Mouse (Mus musculus): Measurements from ENCODE around the gene Map6. TPM values are rescaled to one million over a fixed set of nuclear protein-coding genes. Genes with fewer than 3 reads are reported as not detected.
A peak's percentile ranks its signal among the peaks of the same experiment; 100 is the strongest.

Map6 gene
- total and polyA plus RNA-seq, 2 experiments from 2014 or later = 98.0 to 234 TPM

DNA sequence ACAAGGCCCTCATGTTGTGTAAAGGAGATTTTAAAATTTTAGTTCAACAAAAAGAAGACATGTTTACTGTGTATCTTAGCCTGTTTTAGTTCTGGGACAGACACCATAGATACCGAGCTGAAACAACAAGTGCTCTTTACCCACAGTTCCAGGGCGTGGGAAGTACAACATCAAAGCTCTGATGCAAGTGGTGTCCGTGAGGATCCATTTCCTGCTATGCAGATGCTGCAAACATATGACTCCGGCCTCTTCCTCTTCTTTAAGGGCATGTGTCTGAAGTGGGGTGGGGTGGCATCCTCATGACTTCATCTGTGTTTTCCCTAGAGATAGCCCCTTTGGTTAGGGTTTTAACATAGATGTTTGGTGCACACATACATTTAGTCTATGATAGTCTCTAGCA is 3.7 kb upstream of the Map6 start:
- TF ChIP-seq CTCF (IDR thresholded peaks at IDR 0.05; ENCODE audit: low read depth) = no peak
- no peak overlapping the region for H3K9ac ChIP-seq
- no peak overlapping the region for H3K27ac ChIP-seq (ENCODE audit: low read depth, low read length)
- no peak for DNase-seq
- 74% methylated on average over 4 of the region's 4 CpGs for WGBS
- ATAC-seq = no peak
- H3K27me3 ChIP-seq (ENCODE audit: insufficient read depth, low read length) = no peaks in the 10 kb centered on the region
- H3K36me3 ChIP-seq (ENCODE audit: insufficient read depth) = no peaks in the 10 kb centered on the region
- no peak overlapping the region for H3K4me2 ChIP-seq (ENCODE audit: low read depth)
- H3K9me3 ChIP-seq (ENCODE audit: low read length) = no peaks in the 10 kb centered on the region
- H3K4me3 ChIP-seq (ENCODE audit: low read depth, low read length) = no peak overlapping the region
- H3K4me1 ChIP-seq (ENCODE audit: insufficient read depth) = 0 out of 2 replicates have a peak, but pooled peaks cover 5% of the 10 kb centered on the region

GRCm38 (mm10) chr7:99264597-99264996 is 2.6 kb upstream of the Map6 start:
- Histone ChIP-seq H3K4me2 (ENCODE audit: low read depth) (no peak overlapping the region), H3K4me3 (ENCODE audit: low read depth, low read length) (no peak overlapping the region), H3K27ac (ENCODE audit: low read depth, low read length) (no peak overlapping the region), H3K36me3 (ENCODE audit: insufficient read depth) (no peaks in the 10 kb centered on the region), H3K9ac (no peak overlapping the region), H3K4me1 (ENCODE audit: insufficient read depth) (0 out of 2 replicates have a peak, but pooled peaks cover 5% of the 10 kb centered on the region), H3K9me3 (ENCODE audit: low read length) (no peaks in the 10 kb centered on the region), H3K27me3 (ENCODE audit: insufficient read depth, low read length) (no peaks in the 10 kb centered on the region)
- ATAC-seq (no peak), DNase-seq (no peak)
- no peak for TF ChIP-seq CTCF (IDR thresholded peaks at IDR 0.05; ENCODE audit: low read depth)

DNA sequence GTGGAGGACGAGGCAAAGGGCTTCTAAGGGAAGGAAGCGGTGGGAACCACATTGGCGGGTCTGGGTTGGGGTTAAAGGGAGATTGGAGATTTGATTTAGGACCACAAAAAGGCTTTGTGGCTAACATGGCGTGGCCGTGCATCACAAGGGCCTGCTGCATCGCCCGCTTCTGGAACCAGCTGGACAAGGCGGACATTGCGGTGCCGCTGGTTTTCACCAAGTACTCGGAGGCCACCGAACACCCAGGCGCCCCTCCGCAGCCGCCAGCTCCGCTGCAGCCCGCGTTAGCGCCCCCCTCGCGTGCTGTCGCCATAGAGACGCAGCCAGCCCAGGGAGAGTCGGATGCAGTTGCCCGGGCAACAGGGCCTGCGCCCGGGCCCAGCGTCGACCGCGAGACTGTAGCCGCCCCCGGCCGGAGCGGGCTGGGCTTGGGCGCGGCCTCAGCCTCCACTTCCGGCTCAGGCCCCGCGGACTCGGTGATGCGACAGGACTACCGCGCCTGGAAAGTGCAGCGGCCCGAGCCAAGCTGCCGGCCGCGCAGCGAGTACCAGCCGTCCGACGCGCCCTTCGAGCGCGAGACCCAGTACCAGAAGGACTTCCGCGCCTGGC is 754 bp downstream of the Map6 start:
- peak; percentile 91 for DNase-seq
- 1% methylated on average over 59 of the region's 59 CpGs for WGBS
- H3K36me3 ChIP-seq (ENCODE audit: insufficient read depth) = no peaks in the 10 kb centered on the region
- H3K4me3 ChIP-seq (ENCODE audit: low read depth, low read length) = peak overlapping the region; percentile 63
- no peaks in the 10 kb centered on the region for H3K9me3 ChIP-seq (ENCODE audit: low read length)
- no peaks in the 10 kb centered on the region for H3K27me3 ChIP-seq (ENCODE audit: insufficient read depth, low read length)
- peaks cover 25% of the 10 kb centered on the region for H3K4me1 ChIP-seq (ENCODE audit: insufficient read depth)
- peak overlapping the region; percentile 90 for H3K4me2 ChIP-seq (ENCODE audit: low read depth)
- ATAC-seq = peak; percentile 90
- H3K9ac ChIP-seq = peak overlapping the region; percentile 89
- H3K27ac ChIP-seq (ENCODE audit: low read depth, low read length) = peak overlapping the region; percentile 97
- TF ChIP-seq CTCF (IDR thresholded peaks at IDR 0.05; ENCODE audit: low read depth) = peak; percentile 19; the same call in 1 of the 2 replicates

DNA sequence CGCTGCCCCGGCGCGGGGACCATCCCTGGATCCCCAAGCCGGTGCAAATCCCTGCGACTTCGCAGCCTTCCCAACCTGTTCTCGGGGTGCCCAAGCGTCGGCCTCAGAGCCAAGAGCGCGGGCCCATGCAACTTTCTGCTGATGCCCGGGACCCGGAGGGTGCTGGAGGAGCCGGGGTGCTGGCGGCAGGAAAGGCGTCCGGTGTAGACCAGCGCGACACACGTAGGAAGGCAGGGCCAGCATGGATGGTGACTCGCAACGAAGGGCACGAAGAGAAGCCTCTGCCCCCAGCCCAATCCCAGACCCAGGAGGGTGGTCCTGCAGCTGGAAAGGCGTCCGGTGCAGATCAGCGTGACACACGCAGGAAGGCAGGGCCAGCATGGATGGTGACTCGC is 1.3 kb downstream of the Map6 start:
- H3K27ac ChIP-seq (ENCODE audit: low read depth, low read length) = peak overlapping the region; percentile 97
- H3K4me1 ChIP-seq (ENCODE audit: insufficient read depth) = peaks cover 25% of the 10 kb centered on the region
- no peaks in the 10 kb centered on the region for H3K27me3 ChIP-seq (ENCODE audit: insufficient read depth, low read length)
- H3K4me2 ChIP-seq (ENCODE audit: low read depth) = peak overlapping the region; percentile 90
- no peak for TF ChIP-seq CTCF (IDR thresholded peaks at IDR 0.05; ENCODE audit: low read depth)
- no peaks in the 10 kb centered on the region for H3K9me3 ChIP-seq (ENCODE audit: low read length)
- no peak for DNase-seq
- peak; percentile 10 for ATAC-seq
- peak overlapping the region; percentile 63 for H3K4me3 ChIP-seq (ENCODE audit: low read depth, low read length)
- under 1% methylated on average over 29 of the region's 29 CpGs for WGBS
- H3K36me3 ChIP-seq (ENCODE audit: insufficient read depth) = no peaks in the 10 kb centered on the region
- peak overlapping the region; percentile 89 for H3K9ac ChIP-seq

- H3K27me3 ChIP-seq (ENCODE audit: insufficient read depth, low read length) = no peaks in the 10 kb centered on the region
- no peak for DNase-seq
- H3K4me2 ChIP-seq (ENCODE audit: low read depth) = peak overlapping the region; percentile 90
- peaks cover 31% of the 10 kb centered on the region for H3K4me1 ChIP-seq (ENCODE audit: insufficient read depth)
- TF ChIP-seq CTCF (IDR thresholded peaks at IDR 0.05; ENCODE audit: low read depth) = no peak
- H3K9ac ChIP-seq = peak overlapping the region; percentile 89
- no peak overlapping the region for H3K27ac ChIP-seq (ENCODE audit: low read depth, low read length)
- H3K36me3 ChIP-seq (ENCODE audit: insufficient read depth) = no peaks in the 10 kb centered on the region; the same call in 1 of the 2 replicates
- peak overlapping the region; percentile 63 for H3K4me3 ChIP-seq (ENCODE audit: low read depth, low read length)
- H3K9me3 ChIP-seq (ENCODE audit: low read length) = no peaks in the 10 kb centered on the region
- WGBS = 7% methylated on average over 42 of the region's 42 CpGs
- ATAC-seq = no peak; the same call in 1 of the 2 replicates
Observed at GRCm38 (mm10) chr7:99268951-99269945, 2.0 kb downstream of the Map6 start.

DNA sequence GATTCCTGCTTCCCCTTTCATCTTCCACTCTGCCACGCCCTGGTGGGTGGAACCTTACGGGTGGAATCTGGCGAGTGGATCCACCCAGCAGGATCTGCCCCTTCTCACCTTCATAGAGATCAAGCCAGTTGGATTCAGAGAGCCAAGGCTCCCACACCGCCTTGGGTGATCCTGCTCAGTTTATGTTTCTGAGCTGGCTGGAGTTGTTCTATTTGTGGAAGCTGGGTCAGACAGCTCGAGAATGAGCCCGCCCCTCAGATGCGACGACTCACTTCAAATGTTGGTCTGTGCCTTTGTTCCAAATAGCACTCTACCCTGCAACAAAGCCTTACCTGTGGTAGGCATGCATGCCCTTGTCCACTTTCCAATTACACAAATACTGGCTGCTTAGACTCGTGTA is 4.4 kb downstream of the Map6 start:
- Histone ChIP-seq H3K9ac (peak overlapping the region; percentile 14; the same call in 1 of the 2 replicates), H3K4me1 (ENCODE audit: insufficient read depth) (peaks cover 36% of the 10 kb centered on the region), H3K4me3 (ENCODE audit: low read depth, low read length) (peak overlapping the region; percentile 63), H3K27me3 (ENCODE audit: insufficient read depth, low read length) (no peaks in the 10 kb centered on the region), H3K4me2 (ENCODE audit: low read depth) (peak overlapping the region; percentile 90), H3K27ac (ENCODE audit: low read depth, low read length) (no peak overlapping the region), H3K36me3 (ENCODE audit: insufficient read depth) (peaks cover under 1% of the 10 kb centered on the region; the same call in 1 of the 2 replicates), H3K9me3 (ENCODE audit: low read length) (no peaks in the 10 kb centered on the region)
- ATAC-seq = no peak
- 46% methylated on average over 9 of the region's 9 CpGs for WGBS
- TF ChIP-seq CTCF (IDR thresholded peaks at IDR 0.05; ENCODE audit: low read depth) = no peak
- DNase-seq = no peak

Measured in forebrain, postnatal 0 days (tissue).